Mouse (Mus musculus) layer of hippocampus, adult 11-12 months (tissue): ENCODE measurements at regions not wholly inside any gene's neighbourhood (a gene's known extent, or its start where the extent isn't known, plus 50 kb on each side); places are given as distances from the start of the nearest gene placed in this dataset.

Source experiments
- DNase-seq: peaks from one replicate; pipeline ENCODE4 v3.0.0; 2022; ENCODE audit warnings: low spot score

- DNase-seq = no peak
Observed at GRCm38 (mm10) chr13:59874137-59874931, 51.4 kb upstream of the Tut7 start.
